ENCODE assay signal across 8 mouse cellular contexts in the genomic region with DNA sequence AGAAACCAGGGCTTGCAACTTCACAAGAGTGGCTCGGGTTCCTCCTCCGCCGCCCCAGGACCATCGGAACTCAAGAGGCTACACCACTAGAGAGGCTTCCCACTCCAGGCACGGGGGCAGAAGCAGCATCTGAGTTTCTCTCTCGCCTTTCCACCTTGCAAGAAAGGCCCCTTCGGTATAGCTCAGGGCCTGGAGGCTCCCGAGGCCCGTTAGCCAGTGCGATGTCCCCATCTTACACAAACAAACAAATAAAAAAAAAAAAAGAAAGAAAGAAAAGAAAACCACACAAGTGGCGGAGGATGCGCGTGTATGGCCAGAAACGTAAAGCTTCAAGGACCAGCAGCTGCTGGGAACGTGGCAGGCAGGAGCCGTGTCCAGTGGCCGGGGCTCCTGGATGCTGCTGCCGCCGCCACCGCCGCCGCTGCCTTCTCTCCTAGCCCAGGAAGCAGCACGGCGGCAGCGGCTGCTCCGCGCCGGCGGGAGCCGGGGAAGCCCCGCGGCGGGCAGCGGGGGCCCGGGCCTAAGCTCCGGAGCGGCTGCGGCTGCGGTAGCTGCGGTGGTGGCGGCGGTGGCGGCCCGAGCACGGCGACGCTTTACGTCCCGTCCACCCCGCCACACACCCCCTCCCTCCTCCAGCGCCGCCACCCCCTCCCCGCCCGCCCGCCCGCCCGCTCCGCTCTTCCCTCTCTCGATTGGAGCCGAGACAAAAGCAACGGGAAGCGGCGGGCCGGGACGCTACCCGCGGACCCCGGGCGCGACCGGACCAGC. TPM values are rescaled to one million over a fixed set of nuclear protein-coding genes. Genes with fewer than 3 reads are reported as not detected.
DNase-seq lines count a peak whose midpoint lies in the region; ATAC-seq and TF ChIP-seq lines count a peak whose summit lies in the region.

No protein-coding gene starts in this region.

- no peaks in the 10 kb centered on the region for H3K36me3 ChIP-seq in intestine, postnatal 0 days (ENCODE audit: control insufficient read depth, insufficient read depth)
- H3K36me3 ChIP-seq in midbrain, embryonic 16.5 days (ENCODE audit: control insufficient read depth, insufficient read depth, low read length), result peaks cover 3% of the 10 kb centered on the region; the same call in 1 of the 2 replicates

- DNase-seq in retina, adult 2 months (ENCODE audit: low read depth, low spot score), result peak; percentile 23
- no peak for DNase-seq in retina, postnatal 1 day
- DNase-seq in gastrocnemius, postnatal 25 days, result peak; percentile 25
- DNase-seq in liver, result peak; percentile 79
- DNase-seq in spleen, postnatal 36 days (ENCODE audit: low spot score in 2 of 2), result peak; percentile 65 to 72

- H3K9me3 ChIP-seq in intestine, postnatal 0 days (ENCODE audit: control insufficient read depth), result no peaks in the 10 kb centered on the region
- no peaks in the 10 kb centered on the region for H3K9me3 ChIP-seq in midbrain, embryonic 16.5 days (replicated peaks; ENCODE audit: control insufficient read depth, low read length, poor library complexity, severe bottlenecking)

- TF ChIP-seq POLR2A in cortical plate, adult 2 months (IDR thresholded peaks at IDR 0.05; ENCODE audit: extremely low read depth, insufficient read depth, low read length), result no peak

- H3K4me1 ChIP-seq in cortical plate, adult 2 months (ENCODE audit: control insufficient read depth, insufficient read depth, low read length), result peaks cover 2% of the 10 kb centered on the region
- H3K4me1 ChIP-seq in intestine, postnatal 0 days (replicated peaks; ENCODE audit: control insufficient read depth, insufficient read depth, low read length), result no peaks in the 10 kb centered on the region
- H3K4me1 ChIP-seq in midbrain, embryonic 16.5 days (ENCODE audit: control insufficient read depth, insufficient read depth, low read length), result peaks cover 21% of the 10 kb centered on the region

- no peak for TF ChIP-seq CTCF in cortical plate, adult 2 months (IDR thresholded peaks at IDR 0.05; ENCODE audit: extremely low read depth, insufficient read depth, low read length)
- no peak for TF ChIP-seq CTCF in intestine, postnatal 0 days (IDR thresholded peaks at IDR 0.05; ENCODE audit: low read depth)

- no peaks in the 10 kb centered on the region for H3K27me3 ChIP-seq in intestine, postnatal 0 days (replicated peaks; ENCODE audit: control insufficient read depth, insufficient read depth, low read length)
- no peaks in the 10 kb centered on the region for H3K27me3 ChIP-seq in midbrain, embryonic 16.5 days (ENCODE audit: control insufficient read depth, insufficient read depth, low read depth, low read length)

- peak; percentile 68 for ATAC-seq in intestine, postnatal 0 days
- peak; percentile 90 for ATAC-seq in midbrain, embryonic 16.5 days

- peak overlapping the region; percentile 79 for H3K27ac ChIP-seq in cortical plate, adult 2 months (ENCODE audit: insufficient read depth, low read length)
- H3K27ac ChIP-seq in intestine, postnatal 0 days (ENCODE audit: low read depth, low read length), result peak overlapping the region; percentile 92
- peak overlapping the region; percentile 97 for H3K27ac ChIP-seq in midbrain, embryonic 16.5 days (ENCODE audit: low read length)

- WGBS in intestine, postnatal 0 days, result under 1% methylated on average over 43 of the region's 71 CpGs
- under 1% methylated on average over 39 of the region's 71 CpGs for WGBS in midbrain, embryonic 16.5 days

- peak overlapping the region; percentile 84 for H3K4me2 ChIP-seq in intestine, postnatal 0 days (replicated peaks; ENCODE audit: low read depth)
- peak overlapping the region; percentile 85 for H3K4me2 ChIP-seq in midbrain, embryonic 16.5 days (ENCODE audit: low read length)

- H3K4me3 ChIP-seq in cortical plate, adult 2 months (ENCODE audit: insufficient read depth, low read length), result peak overlapping the region; percentile 92
- H3K4me3 ChIP-seq in intestine, postnatal 0 days (ENCODE audit: low read depth, low read length), result peak overlapping the region; percentile 87
- H3K4me3 ChIP-seq in midbrain, embryonic 16.5 days (ENCODE audit: low read depth, low read length), result peak overlapping the region; percentile 95

- peak overlapping the region; percentile 77 for H3K9ac ChIP-seq in intestine, postnatal 0 days (ENCODE audit: low read depth, low read length)
- peak overlapping the region; percentile 98 for H3K9ac ChIP-seq in midbrain, embryonic 16.5 days (ENCODE audit: low read depth, low read length)

RNA-seq across cellular contexts. Expression of gene Cnot2, which starts 0.5 kb away (rescaled TPM):
- polyA plus RNA-seq in cortical plate, adult 2 months (2012; rRNA removed), result 67.4 and 67.5 TPM in 2 replicates
- total RNA-seq in gastrocnemius, postnatal 25 days (2021), result 10 to 100 TPM; 29.7 to 32.6 TPM
- 26.6 and 28.1 TPM in 2 replicates for polyA plus RNA-seq in intestine, postnatal 0 days (2015; fragmentation: Nextera tagmentation; extraction: Ambion mirVana)
- polyA plus RNA-seq in midbrain, embryonic 16.5 days (2015; fragmentation: Nextera tagmentation; extraction: Ambion mirVana), result 94.2 and 101 TPM in 2 replicates
